Mouse (Mus musculus) T-helper 2 cell (primary cell): ENCODE measurements at regions not wholly inside any gene's neighbourhood (a gene's known extent, or its start where the extent isn't known, plus 50 kb on each side); places are given as distances from the start of the nearest gene placed in this dataset.

ENCODE experiments used
- in situ Hi-C: fragments of 300-600 bp; cut with MboI, MseI; formaldehyde crosslinking; loops from one replicate; pipeline ENCODE4 v1.15.1; 2025; ENCODE audit warnings: high pct_unique_total_duplicates

DNA sequence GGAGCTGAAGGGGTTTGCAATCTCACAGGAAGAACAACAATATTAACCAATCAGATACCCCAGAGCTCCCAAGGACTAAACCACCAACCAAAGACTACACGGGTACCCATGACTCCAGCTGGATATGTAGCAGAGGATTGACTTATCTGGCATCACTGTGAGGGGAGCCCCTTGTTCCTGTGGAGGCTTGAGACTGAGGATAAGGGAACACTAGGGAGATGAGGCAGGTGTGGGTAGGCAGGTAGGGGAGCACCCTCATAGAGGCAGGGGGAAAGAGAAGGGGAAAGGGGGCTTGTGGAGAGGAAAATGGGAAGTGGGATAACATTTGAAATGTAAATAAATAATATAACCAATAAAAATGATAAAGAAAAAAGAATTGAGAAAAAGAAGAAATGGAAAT lies 134.8 kb downstream of the G6pd2 start:
- in situ Hi-C loops: no loop called here

DNA sequence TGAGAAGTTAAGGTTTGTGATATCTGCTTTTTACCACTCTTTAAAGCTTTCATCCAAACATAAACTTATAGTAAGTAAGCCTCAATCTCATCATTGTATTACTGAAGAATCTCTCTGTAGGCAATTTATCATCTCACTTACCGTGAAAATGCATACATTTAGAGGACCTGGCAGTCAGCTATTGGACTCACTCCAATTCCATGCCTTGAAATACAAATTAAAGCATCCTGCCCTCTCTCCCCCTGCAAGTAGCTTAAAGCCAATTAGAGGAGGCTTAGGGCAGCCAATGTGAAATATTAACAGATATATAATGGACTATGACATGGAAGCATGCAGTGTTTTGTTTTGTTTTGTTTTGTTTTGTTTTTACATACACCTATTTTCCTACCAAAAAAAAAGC lies 176.6 kb downstream of the G6pd2 start:
- in situ Hi-C loops: no loop called here

DNA sequence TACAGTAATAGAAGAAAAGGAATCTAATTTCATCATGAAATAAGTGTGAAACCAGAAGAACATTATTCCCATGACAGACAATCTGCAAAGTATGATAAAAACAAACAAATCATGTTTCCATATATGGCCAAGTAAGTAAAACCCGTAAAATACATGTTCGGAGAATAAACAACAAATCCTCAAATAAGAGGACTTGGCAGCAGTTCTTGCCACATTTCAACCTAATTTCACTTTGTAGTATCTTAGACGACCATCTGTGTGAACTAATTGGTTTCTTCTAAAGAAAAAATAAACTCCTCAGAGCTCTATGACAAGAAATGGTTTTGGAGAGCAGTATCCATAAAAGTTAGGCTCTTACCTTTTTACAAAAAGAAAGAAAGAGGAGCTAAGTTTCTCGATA lies 210.9 kb downstream of the G6pd2 start:
- in situ Hi-C loops: no loop called here

DNA sequence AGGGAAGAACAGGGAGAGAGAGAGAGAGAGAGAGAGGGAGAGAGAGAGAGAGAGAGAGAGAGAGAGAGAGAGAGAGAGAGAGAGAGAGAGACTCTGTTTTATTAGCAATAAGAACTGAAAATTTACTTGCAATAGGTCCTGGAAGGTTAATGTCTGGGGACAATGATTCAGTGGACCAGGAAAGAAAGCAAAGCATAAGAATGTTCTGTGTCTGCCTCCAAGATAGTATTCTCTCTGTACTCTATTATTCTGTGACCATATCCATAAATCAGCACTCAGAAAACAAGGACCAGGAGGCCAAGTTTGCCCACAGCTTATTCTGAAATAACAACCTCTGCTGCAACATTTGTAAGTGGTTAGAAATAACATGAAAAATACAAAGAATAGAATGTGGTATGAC lies 211.6 kb downstream of the G6pd2 start:
- in situ Hi-C loops: no loop called here

DNA sequence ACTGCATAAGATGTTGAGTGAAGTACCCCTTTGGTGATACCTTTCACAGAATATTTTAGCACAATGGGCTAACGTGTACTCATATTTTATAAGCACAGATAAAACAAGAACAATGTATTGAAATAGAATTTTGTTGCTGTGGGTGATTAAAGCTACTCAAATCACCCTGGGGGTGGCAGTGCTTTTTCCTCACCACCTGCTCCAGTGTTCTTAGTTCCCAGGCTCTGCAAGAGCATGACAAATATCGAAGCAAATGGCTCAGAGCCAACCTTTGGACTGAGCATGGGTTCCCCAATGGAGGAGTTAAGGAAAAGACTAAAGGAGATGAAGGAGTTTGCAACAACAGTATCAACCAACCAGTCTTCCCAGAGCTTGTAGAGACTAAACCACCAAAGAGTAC lies 232.9 kb downstream of the G6pd2 start:
- in situ Hi-C loops: no loop called here

DNA sequence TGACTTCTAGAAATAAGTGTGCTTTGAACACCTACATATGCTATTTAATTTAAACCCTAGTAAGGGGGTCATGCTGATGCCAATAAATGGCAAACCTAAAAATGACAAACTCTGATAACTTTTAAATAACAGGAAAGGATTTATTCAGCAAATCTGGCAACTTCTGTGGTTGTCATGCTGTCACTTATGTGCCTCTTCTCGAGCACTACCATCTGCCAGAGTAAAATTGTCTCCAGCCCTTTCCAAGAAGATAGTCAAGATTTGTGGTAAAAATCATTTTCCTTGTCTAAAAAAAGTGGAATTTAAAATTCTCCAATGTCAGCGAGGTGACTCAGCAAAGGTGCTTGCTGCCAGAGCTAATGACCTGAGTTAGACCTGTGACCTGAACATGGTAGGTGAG lies 235.1 kb downstream of the G6pd2 start:
- in situ Hi-C loops: no loop called here

DNA sequence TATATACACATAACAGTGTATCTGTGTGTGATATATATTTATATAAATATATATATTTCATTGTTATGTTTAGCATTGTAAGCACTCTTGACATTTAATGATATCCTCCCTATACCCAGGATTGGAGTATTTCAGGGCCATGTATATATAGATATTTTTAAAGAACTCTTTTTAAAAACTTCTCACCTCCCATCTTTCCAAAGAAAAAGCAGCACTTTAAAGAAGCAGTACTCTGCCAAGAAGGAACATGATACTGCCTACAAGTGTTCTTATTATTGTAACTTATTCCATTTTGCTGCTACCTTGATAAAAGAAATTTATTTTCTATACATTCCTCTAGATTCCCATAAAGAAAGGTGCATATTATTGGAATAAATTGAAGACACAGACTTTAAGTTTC lies 270.4 kb downstream of the G6pd2 start:
- in situ Hi-C loops: no loop called here

DNA sequence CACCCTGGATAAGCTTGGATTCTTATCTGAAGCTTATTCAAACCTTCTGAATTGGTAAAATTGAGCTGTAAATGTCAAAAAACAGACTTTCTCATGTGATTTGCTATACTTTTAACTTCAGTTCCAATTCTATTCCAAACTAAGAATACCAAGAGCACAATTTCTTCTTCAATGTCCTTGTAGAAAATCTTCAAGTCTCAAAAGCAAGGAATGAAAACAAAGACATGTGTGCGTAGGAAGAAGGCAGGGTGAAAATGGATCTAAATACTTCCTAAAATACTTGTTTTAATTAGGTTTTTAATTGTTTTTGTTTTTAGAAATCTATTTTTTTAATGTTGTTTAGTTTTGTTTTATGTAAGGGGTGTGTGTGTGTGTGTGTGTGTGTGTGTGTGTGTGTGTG lies 280.9 kb downstream of the G6pd2 start:
- in situ Hi-C loops: no loop called here

DNA sequence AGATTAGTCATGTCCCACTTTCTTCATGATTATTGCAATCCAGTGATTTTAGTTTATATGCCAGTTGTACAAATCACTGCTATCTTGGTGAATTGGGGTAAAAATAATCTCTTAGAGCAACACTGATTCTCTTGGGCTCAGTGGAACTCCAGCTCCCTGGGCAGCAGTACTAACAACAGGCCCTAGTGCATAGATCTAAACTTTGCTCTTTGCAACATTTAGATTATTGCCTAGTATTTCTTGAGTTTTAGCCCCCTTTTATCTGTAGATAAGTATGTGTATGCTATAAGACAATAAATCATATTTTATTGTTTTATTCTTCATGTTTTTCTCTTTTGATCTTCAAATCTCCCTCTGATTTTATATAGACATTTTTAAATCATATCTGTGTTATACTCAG lies 287.4 kb downstream of the G6pd2 start:
- in situ Hi-C loops: loop anchor here (10.0 kb wide), 1 partner anchor 519 kb away; no protein-coding TSS in a partner anchor

DNA sequence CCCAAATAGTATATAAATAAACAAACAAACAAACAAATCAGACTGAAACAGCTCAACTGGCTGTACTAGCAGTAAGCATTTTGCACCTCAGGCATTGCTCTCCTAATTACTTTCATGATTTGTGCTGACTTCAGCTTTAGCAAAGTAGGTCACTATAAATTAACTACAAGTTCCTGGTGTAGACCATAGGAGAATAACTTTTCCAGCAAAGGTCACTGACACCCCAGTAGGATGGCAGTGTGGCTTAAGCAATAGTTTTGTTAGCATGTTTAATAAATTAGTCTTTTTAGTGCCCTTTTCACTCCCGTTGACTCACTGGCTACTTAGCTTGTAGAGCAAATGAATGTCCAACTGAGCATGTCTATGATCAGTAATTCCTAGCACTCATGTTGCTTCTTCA lies 304.6 kb downstream of the G6pd2 start:
- in situ Hi-C loops: no loop called here

DNA sequence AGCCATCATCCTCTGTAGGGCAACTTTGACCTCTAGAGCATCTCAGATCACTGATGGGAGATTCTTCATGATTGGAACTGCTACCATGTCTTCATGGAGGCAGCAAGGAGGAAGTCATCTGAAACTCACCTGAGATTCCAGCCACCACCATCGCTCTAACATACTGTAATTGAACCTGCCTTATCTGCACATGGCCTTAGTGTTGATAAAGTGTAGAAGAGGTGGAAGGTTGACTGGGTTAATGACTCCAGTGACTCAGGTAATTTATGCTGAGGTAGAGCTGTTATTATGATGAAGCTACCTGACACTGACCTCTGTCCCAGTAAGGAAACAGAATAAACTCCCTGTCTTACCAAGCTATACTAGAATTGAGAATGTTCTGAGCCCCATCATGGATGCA lies 305.0 kb downstream of the G6pd2 start:
- in situ Hi-C loops: no loop called here

DNA sequence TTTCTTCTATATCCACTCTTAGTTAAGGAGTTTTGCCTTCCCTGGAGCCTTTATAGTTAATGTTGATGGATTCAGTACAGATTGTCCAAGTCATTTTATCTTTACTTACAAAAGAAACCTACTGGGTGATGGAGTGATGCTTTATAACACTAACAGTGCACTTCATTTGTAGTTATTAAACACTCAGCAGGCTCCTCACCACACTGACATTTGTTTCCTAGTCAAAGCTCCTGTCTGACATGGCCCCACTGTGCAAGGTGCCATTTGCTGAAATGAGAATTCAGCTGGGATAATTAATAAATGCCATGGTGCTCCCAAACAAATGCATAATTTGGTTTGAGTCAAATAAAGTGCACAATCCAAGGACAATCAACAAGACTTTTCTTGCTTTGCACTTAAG lies 336.6 kb downstream of the G6pd2 start:
- in situ Hi-C loops: no loop called here

DNA sequence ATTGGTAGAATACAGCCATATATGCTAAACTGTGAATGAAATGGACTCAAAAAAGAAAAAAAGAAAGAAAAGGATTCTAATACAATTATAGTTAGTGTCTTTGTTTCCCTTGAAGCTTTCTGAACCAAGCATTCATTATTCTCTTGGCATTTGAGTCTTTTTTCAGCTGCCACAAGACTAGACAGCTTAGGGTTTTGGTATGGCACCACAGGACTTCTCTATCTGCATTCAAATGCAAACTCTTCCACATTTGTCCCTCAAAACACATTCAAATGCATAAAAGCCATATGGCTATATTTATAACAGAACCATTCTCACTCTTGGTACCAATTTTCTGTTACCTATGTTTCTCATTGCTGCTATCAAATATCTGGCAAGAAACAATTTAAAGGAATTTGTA lies 338.8 kb downstream of the G6pd2 start:
- in situ Hi-C loops: no loop called here

DNA sequence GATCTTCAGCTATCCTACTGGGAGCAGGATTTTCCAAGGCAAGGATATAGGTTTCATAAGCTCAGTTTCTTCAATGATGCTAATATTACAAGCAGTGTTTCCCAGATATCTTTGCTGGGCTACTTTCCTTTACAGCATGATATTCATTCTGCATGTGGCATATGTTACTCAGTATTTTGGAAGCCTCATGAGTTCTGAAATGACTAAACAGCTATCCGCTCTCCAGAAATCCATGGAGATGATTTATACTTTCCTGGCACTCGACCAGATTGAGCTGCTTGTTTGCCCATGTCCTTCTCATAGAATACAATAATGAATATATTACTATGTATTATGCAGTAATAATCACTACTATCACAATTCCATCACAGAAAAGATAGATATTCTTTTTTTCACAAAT lies 351.9 kb downstream of the G6pd2 start:
- in situ Hi-C loops: no loop called here

DNA sequence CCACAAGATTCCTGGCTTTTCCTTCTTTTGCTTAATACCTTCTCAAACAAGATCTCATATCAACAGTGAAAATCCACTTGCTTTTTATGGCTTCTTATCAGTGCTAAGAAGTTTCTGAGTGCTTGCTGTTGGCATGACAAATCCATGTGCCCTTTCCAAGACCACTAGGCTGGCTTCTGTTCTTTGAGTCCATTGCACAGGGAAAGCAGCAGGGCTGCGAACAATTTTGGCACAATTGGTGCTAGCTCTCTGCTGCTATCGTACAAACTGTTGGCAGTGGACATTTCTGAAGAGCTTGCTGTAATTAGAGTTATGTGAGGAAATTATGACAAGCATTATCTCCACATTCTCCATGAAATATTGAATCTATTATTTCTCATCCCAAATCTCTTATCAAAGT lies 383.5 kb downstream of the G6pd2 start:
- in situ Hi-C loops: no loop called here

DNA sequence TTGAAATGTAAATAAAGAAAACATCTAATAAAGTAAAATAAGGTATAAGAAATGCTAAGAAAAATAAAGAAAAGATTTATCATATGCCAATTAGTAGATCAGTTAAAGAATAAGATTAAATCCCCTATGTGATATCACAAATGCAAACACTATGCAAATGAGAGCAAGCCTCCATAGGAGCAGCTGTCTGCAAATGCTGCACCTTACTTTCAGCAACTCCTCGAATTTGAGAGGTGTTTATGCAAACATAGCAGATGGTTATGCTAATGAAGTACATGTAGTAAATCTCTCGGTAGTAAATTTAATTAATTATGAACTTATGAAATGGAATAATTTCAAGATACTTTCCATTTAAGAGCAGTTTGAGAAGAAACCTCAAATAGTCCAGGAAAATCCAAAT lies 396.8 kb downstream of the G6pd2 start:
- in situ Hi-C loops: no loop called here
